7 mouse cellular contexts compared by ENCODE assay signal in the genomic region with DNA sequence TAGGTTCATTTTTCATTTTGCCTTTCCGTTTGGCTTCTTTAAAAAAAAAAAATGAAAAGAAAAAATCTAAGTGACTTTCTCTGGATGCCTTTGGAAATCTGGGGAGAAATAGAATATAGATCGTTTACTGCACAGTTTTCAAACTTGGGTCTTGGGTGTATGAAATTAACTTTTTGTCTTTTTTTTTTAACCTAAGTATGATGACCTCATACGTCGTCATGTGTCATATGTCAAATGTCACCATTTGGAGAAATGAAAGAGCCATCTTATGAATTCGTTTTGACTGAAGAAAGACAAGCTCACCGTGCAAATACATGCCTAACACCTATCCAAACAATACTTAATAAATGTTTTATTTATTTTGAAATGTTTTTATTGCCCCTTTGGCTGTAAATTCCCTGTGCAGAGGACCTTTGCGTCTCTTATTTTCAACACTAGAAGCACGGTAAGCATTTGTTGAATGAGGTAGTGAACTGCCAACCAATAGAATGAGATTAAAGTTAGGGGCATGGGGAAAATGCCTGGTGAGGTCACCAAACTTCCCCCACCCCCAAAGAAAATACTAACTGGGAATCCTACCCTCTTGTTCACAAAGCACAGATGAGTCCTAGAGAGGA. TPM values are rescaled to one million over a fixed set of nuclear protein-coding genes. Genes with fewer than 3 reads are reported as not detected.
A peak's percentile ranks its signal among the peaks of the same experiment; 100 is the strongest.
DNase-seq lines count a peak whose midpoint lies in the region; ATAC-seq lines count a peak whose summit lies in the region.

No protein-coding gene starts in this region.

- peak overlapping the region; percentile 93 for H3K9ac ChIP-seq in lung, embryonic 15.5 days
- H3K9ac ChIP-seq in embryonic facial prominence, embryonic 12.5 days: peak overlapping the region; percentile 94
- peak overlapping the region; percentile 96 for H3K9ac ChIP-seq in intestine, embryonic 16.5 days (ENCODE audit: low read depth, low read length)
- peak overlapping the region; percentile 98 for H3K9ac ChIP-seq in neural tube, embryonic 12.5 days

- peak overlapping the region; percentile 92 for H3K4me2 ChIP-seq in lung, embryonic 15.5 days
- H3K4me2 ChIP-seq in embryonic facial prominence, embryonic 12.5 days (replicated peaks): peak overlapping the region; percentile 66
- H3K4me2 ChIP-seq in intestine, embryonic 16.5 days (ENCODE audit: low read depth, low read length): peak overlapping the region; percentile 69
- peak overlapping the region; percentile 97 for H3K4me2 ChIP-seq in neural tube, embryonic 12.5 days (replicated peaks)

- peaks cover 21% of the 10 kb centered on the region for H3K4me1 ChIP-seq in lung, embryonic 15.5 days
- peaks cover 13% of the 10 kb centered on the region; the same call in 1 of the 2 replicates for H3K4me1 ChIP-seq in embryonic facial prominence, embryonic 12.5 days
- peaks cover 8% of the 10 kb centered on the region; the same call in 1 of the 2 replicates for H3K4me1 ChIP-seq in intestine, embryonic 16.5 days (ENCODE audit: control insufficient read depth, insufficient read depth, low read length)
- H3K4me1 ChIP-seq in neural tube, embryonic 12.5 days: peaks cover 15% of the 10 kb centered on the region

- ATAC-seq in lung, embryonic 15.5 days (ENCODE audit: borderline replicate concordance, extremely low read depth, low FRiP score, low TSS enrichment): no peak
- ATAC-seq in embryonic facial prominence, embryonic 12.5 days (ENCODE audit: insufficient number of reproducible peaks, insufficient read depth, low FRiP score, low TSS enrichment): no peak
- no peak for ATAC-seq in intestine, embryonic 16.5 days
- no peak for ATAC-seq in neural tube, embryonic 12.5 days (ENCODE audit: low FRiP score, low read depth)

- WGBS in lung, embryonic 15.5 days: 7% methylated on average over 8 of the region's 8 CpGs
- WGBS in embryonic facial prominence, embryonic 12.5 days: 15% methylated on average over 8 of the region's 8 CpGs
- 8% methylated on average over 8 of the region's 8 CpGs for WGBS in intestine, embryonic 16.5 days
- WGBS in neural tube, embryonic 12.5 days: 12% methylated on average over 8 of the region's 8 CpGs

- no peaks in the 10 kb centered on the region for H3K9me3 ChIP-seq in lung, embryonic 15.5 days
- no peaks in the 10 kb centered on the region for H3K9me3 ChIP-seq in embryonic facial prominence, embryonic 12.5 days
- H3K9me3 ChIP-seq in intestine, embryonic 16.5 days (ENCODE audit: control insufficient read depth, low read length): no peaks in the 10 kb centered on the region
- no peaks in the 10 kb centered on the region for H3K9me3 ChIP-seq in neural tube, embryonic 12.5 days

- DNase-seq in lung, postnatal 4 days: no peak
- DNase-seq in left cerebral cortex, adult 11 months (ENCODE audit: low spot score): no peak
- no peak for DNase-seq in frontal cortex, postnatal 10 days (ENCODE audit: low spot score in 2 of 2)

- H3K27ac ChIP-seq in lung, embryonic 15.5 days: peak overlapping the region; percentile 96
- peak overlapping the region; percentile 93; the same call in 1 of the 2 replicates for H3K27ac ChIP-seq in embryonic facial prominence, embryonic 12.5 days
- H3K27ac ChIP-seq in intestine, embryonic 16.5 days (ENCODE audit: low read length): peak overlapping the region; percentile 95
- H3K27ac ChIP-seq in neural tube, embryonic 12.5 days: peak overlapping the region; percentile 92; the same call in 1 of the 2 replicates

- H3K36me3 ChIP-seq in lung, embryonic 15.5 days: no peaks in the 10 kb centered on the region
- no peaks in the 10 kb centered on the region for H3K36me3 ChIP-seq in embryonic facial prominence, embryonic 12.5 days
- no peaks in the 10 kb centered on the region for H3K36me3 ChIP-seq in intestine, embryonic 16.5 days (ENCODE audit: control insufficient read depth, insufficient read depth, low read length)
- H3K36me3 ChIP-seq in neural tube, embryonic 12.5 days: no peaks in the 10 kb centered on the region; the same call in 1 of the 2 replicates

- H3K27me3 ChIP-seq in lung, embryonic 15.5 days: no peaks in the 10 kb centered on the region
- no peaks in the 10 kb centered on the region for H3K27me3 ChIP-seq in embryonic facial prominence, embryonic 12.5 days
- H3K27me3 ChIP-seq in intestine, embryonic 16.5 days (replicated peaks; ENCODE audit: control insufficient read depth, insufficient read depth, low read length): no peaks in the 10 kb centered on the region
- H3K27me3 ChIP-seq in neural tube, embryonic 12.5 days (replicated peaks): no peaks in the 10 kb centered on the region

- peak overlapping the region; percentile 97 for H3K4me3 ChIP-seq in lung, embryonic 15.5 days
- peak overlapping the region; percentile 97 for H3K4me3 ChIP-seq in embryonic facial prominence, embryonic 12.5 days
- peak overlapping the region; percentile 96 for H3K4me3 ChIP-seq in intestine, embryonic 16.5 days (ENCODE audit: low read length)
- H3K4me3 ChIP-seq in neural tube, embryonic 12.5 days: peak overlapping the region; percentile 99

RNA-seq across cellular contexts. Expression of gene Lemd3, which starts 0.8 kb away (rescaled TPM):
- 2.6 and 2.8 TPM in 2 replicates for polyA plus RNA-seq in lung, embryonic 15.5 days (2015; fragmentation: Nextera tagmentation; extraction: Ambion mirVana)
- polyA plus RNA-seq in embryonic facial prominence, embryonic 12.5 days (2016; fragmentation: Nextera tagmentation; extraction: Ambion mirVana): 4.8 and 5.2 TPM in 2 replicates
- polyA plus RNA-seq in intestine, embryonic 16.5 days (2015; fragmentation: Nextera tagmentation; extraction: Ambion mirVana): 1.6 and 1.8 TPM in 2 replicates
- polyA plus RNA-seq in neural tube, embryonic 12.5 days (2016; fragmentation: Nextera tagmentation; extraction: Ambion mirVana): 4.7 and 4.8 TPM in 2 replicates

RNA-seq across cellular contexts. Expression of gene Wif1, which starts 53.9 kb away (rescaled TPM):
- 15.7 and 16.4 TPM in 2 replicates for polyA plus RNA-seq in lung, embryonic 15.5 days (2015; fragmentation: Nextera tagmentation; extraction: Ambion mirVana)
- polyA plus RNA-seq in embryonic facial prominence, embryonic 12.5 days (2016; fragmentation: Nextera tagmentation; extraction: Ambion mirVana): 20.9 and 23.8 TPM in 2 replicates
- 0.51 and 0.57 TPM in 2 replicates for polyA plus RNA-seq in intestine, embryonic 16.5 days (2015; fragmentation: Nextera tagmentation; extraction: Ambion mirVana)
- polyA plus RNA-seq in neural tube, embryonic 12.5 days (2016; fragmentation: Nextera tagmentation; extraction: Ambion mirVana): 7.8 and 8.0 TPM in 2 replicates
